Mouse (Mus musculus): ENCODE measurements around the gene Aldh3b1.

Aldh3b1 gene

GRCm38 (mm10) chr19:3910206-3910605 lies 19.4 kb downstream of the Aldh3b1 start:
- DNase-seq = no peak

GRCm38 (mm10) chr19:3907876-3908660 lies 21.5 kb downstream of the Aldh3b1 start:
- no peak for DNase-seq

- peak; percentile 82 for DNase-seq
These were observed 22.5 kb downstream of the Aldh3b1 start, which contains the start of gene Tcirg1 for GRCm38 (mm10) chr19:3906795-3907786. Gene Tcirg1 (minus strand): TSS chr19:3907133.

GRCm38 (mm10) chr19:3906326-3906725 lies 23.3 kb downstream of the Aldh3b1 start:
- DNase-seq = no peak

GRCm38 (mm10) chr19:3905261-3905969 lies 24.2 kb downstream of the Aldh3b1 start:
- peak; percentile 61 for DNase-seq

GRCm38 (mm10) chr19:3904363-3904675 lies 25.3 kb downstream of the Aldh3b1 start:
- DNase-seq = no peak

GRCm38 (mm10) chr19:3903648-3904362 lies 25.8 kb downstream of the Aldh3b1 start:
- no peak for DNase-seq

GRCm38 (mm10) chr19:3902966-3903365 lies 26.6 kb downstream of the Aldh3b1 start:
- no peak for DNase-seq

GRCm38 (mm10) chr19:3899618-3900017 lies 30.0 kb downstream of the Aldh3b1 start:
- DNase-seq = no peak

GRCm38 (mm10) chr19:3898952-3899351 lies 30.7 kb downstream of the Aldh3b1 start:
- no peak for DNase-seq

- DNase-seq = no peak
These were observed 32.1 kb downstream of the Aldh3b1 start for GRCm38 (mm10) chr19:3897557-3897956.

- no peak for DNase-seq
These were observed 33.4 kb downstream of the Aldh3b1 start for GRCm38 (mm10) chr19:3896208-3896607.

- no peak for DNase-seq
These were observed 34.4 kb downstream of the Aldh3b1 start for GRCm38 (mm10) chr19:3895171-3895631.

GRCm38 (mm10) chr19:3894294-3894693 lies 35.3 kb downstream of the Aldh3b1 start:
- DNase-seq = no peak

GRCm38 (mm10) chr19:3893545-3894116 lies 36.0 kb downstream of the Aldh3b1 start:
- DNase-seq = no peak

GRCm38 (mm10) chr19:3890181-3890580 lies 39.4 kb downstream of the Aldh3b1 start:
- peak; percentile 51 for DNase-seq

- DNase-seq = no peak
These were observed 40.5 kb downstream of the Aldh3b1 start for GRCm38 (mm10) chr19:3889096-3889495.

GRCm38 (mm10) chr19:3884325-3884990 lies 45.1 kb downstream of the Aldh3b1 start:
- no peak for DNase-seq

GRCm38 (mm10) chr19:3882214-3882613 lies 47.4 kb downstream of the Aldh3b1 start:
- no peak for DNase-seq

- no peak for DNase-seq
These were observed 49.4 kb downstream of the Aldh3b1 start for GRCm38 (mm10) chr19:3880054-3880848.
